Mouse (Mus musculus) megakaryocyte-erythroid progenitor cell, adult 5-6 weeks (primary cell): Measurements from ENCODE around the gene Stx6. TPM values are rescaled to one million over a fixed set of nuclear protein-coding genes. Genes with fewer than 3 reads are reported as not detected.

Experiments
- ATAC-seq: replicated peaks from 2 replicates; pipeline ENCODE4 v1.8.0; 2016; ENCODE audit warnings: mild to moderate bottlenecking, inconsistent platforms; ENCODE audit not compliant: severe bottlenecking, poor library complexity, low FRiP score, low TSS enrichment
- total RNA-seq, 2 experiments: library from RNA; stranded (forward) in 1 of 2; stranded (reverse) in 1 of 2; fragments of 200-1000, 215-1000 nt in 1 of 2; fragments of >200 nt in 1 of 2; fragmentation: Nextera tagmentation in 1 of 2; gene quantifications; 2 replicates each; pipeline ENCODE4 v1.2.3; 2014 to 2017

The Stx6 gene
- total RNA-seq, 2 experiments from 2014 or later = 19.6 to 24.8 TPM

- no peak for ATAC-seq
These were observed 46.1 kb downstream of the Stx6 start for GRCm38 (mm10) chr1:155204560-155205162.

GRCm38 (mm10) chr1:155205311-155205710 lies 46.8 kb downstream of the Stx6 start:
- no peak for ATAC-seq

- ATAC-seq = no peak
These were observed 47.5 kb downstream of the Stx6 start for GRCm38 (mm10) chr1:155205822-155206660.

GRCm38 (mm10) chr1:155207859-155208258 lies 49.3 kb downstream of the Stx6 start:
- no peak for ATAC-seq

GRCm38 (mm10) chr1:155210011-155210763 lies 51.7 kb downstream of the Stx6 start:
- no peak for ATAC-seq

GRCm38 (mm10) chr1:155211017-155211416 lies 52.5 kb downstream of the Stx6 start:
- no peak for ATAC-seq

GRCm38 (mm10) chr1:155212081-155212480 lies 53.6 kb downstream of the Stx6 start:
- ATAC-seq = no peak

- no peak for ATAC-seq
These were observed 54.0 kb downstream of the Stx6 start for GRCm38 (mm10) chr1:155212493-155212892.

- no peak for ATAC-seq
These were observed 54.6 kb downstream of the Stx6 start for GRCm38 (mm10) chr1:155212936-155213774.

GRCm38 (mm10) chr1:155213912-155214311 lies 55.4 kb downstream of the Stx6 start:
- ATAC-seq = no peak

GRCm38 (mm10) chr1:155215066-155215764 lies 56.7 kb downstream of the Stx6 start:
- 0 out of 2 replicates have a peak, but pooled peaks have one; percentile 7 for ATAC-seq

- ATAC-seq = no peak
These were observed 57.8 kb downstream of the Stx6 start for GRCm38 (mm10) chr1:155216313-155216712.

GRCm38 (mm10) chr1:155216844-155217243 lies 58.3 kb downstream of the Stx6 start:
- ATAC-seq = no peak

GRCm38 (mm10) chr1:155217865-155218541 lies 59.5 kb downstream of the Stx6 start:
- ATAC-seq = peak; percentile 51; the same call in 1 of the 2 replicates

- ATAC-seq = no peak
These were observed 60.4 kb downstream of the Stx6 start for GRCm38 (mm10) chr1:155218924-155219323.

GRCm38 (mm10) chr1:155222101-155222669 lies 63.7 kb downstream of the Stx6 start:
- no peak for ATAC-seq

- no peak for ATAC-seq
These were observed 64.5 kb downstream of the Stx6 start for GRCm38 (mm10) chr1:155223036-155223435.
